In the genomic region with DNA sequence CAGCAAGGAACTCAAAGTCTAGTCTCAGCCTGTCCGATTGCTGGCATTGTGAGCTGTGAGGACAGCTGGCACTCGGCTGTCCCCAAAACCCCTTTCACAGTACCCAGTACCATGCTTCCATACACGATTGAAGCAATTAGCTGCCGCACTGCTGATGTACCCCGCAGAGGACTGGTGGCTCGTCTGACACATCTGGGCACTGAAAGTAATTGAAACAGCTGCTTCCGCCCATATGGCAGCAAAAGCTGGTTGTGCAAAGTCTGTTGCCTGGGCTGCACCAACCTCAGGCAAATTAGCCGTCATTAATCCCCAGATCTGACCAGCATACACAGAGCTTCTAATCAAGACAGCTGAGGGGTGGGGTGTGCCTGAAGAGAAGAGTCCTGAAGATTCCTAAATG, we compare ENCODE assay signal across 9 mouse cellular contexts.
DNase-seq lines count a peak whose midpoint lies in the region; ATAC-seq and TF ChIP-seq lines count a peak whose summit lies in the region.
"Had no signal": no experiment of that assay in that cellular context is flagged by ENCODE, and none has a peak within 500 bp of the region (broad histone marks: within the 10 kb centered on the region; RNA-seq: fewer than 3 reads in every experiment).

No protein-coding gene starts in this region.

- intact Hi-C loops in left cerebral cortex, postnatal 36 days (cut with DNase I), result no loop called here

- H3K4me3 ChIP-seq in forebrain, postnatal 0 days (ENCODE audit: low read depth, low read length), result no peak overlapping the region
- no peak overlapping the region for H3K4me3 ChIP-seq in midbrain, embryonic 12.5 days
- no peak overlapping the region for H3K4me3 ChIP-seq in stomach, postnatal 0 days (ENCODE audit: low read depth, low read length)

- DNase-seq in left cerebral cortex, adult 9 months (ENCODE audit: low spot score in 2 of 2), result peak; percentile 2 to 4
- no peak for DNase-seq in left cerebral cortex, postnatal 36 days (ENCODE audit: low spot score in 2 of 2)
- peak; percentile 67 for DNase-seq in forebrain, postnatal 0 days
- DNase-seq in right cerebral cortex, postnatal 25 days, result peak; percentile 5
- DNase-seq in stomach, postnatal 0 days (ENCODE audit: low spot score), result no peak
- no peak for DNase-seq in testis, postnatal 14 days (ENCODE audit: low spot score)
- DNase-seq: cerebellum, adult 8-10 months had no signal

- no peak overlapping the region for H3K27ac ChIP-seq in forebrain, postnatal 0 days (ENCODE audit: low read depth, low read length)
- 0 out of 2 replicates have a peak overlapping the region, but pooled peaks have one; percentile 15 for H3K27ac ChIP-seq in midbrain, embryonic 12.5 days (replicated peaks)
- H3K27ac ChIP-seq in stomach, postnatal 0 days (replicated peaks), result no peak overlapping the region

- TF ChIP-seq CTCF in forebrain, postnatal 0 days (IDR thresholded peaks at IDR 0.05; ENCODE audit: low read depth), result no peak
- TF ChIP-seq CTCF in stomach, postnatal 0 days (IDR thresholded peaks at IDR 0.05; ENCODE audit: low read depth), result no peak

- no peaks in the 10 kb centered on the region for H3K27me3 ChIP-seq in forebrain, postnatal 0 days (ENCODE audit: insufficient read depth, low read length)
- no peaks in the 10 kb centered on the region for H3K27me3 ChIP-seq in midbrain, embryonic 12.5 days
- no peaks in the 10 kb centered on the region for H3K27me3 ChIP-seq in stomach, postnatal 0 days (ENCODE audit: control insufficient read depth, insufficient read depth, low read length)

- no peaks in the 10 kb centered on the region for H3K36me3 ChIP-seq in forebrain, postnatal 0 days (ENCODE audit: insufficient read depth)
- no peaks in the 10 kb centered on the region for H3K36me3 ChIP-seq in midbrain, embryonic 12.5 days
- H3K36me3 ChIP-seq in stomach, postnatal 0 days (ENCODE audit: control insufficient read depth, insufficient read depth, low read length), result no peaks in the 10 kb centered on the region

- no peak for TF ChIP-seq EP300 in stomach, postnatal 0 days (optimal IDR thresholded peaks at IDR 0.05)

- no peaks in the 10 kb centered on the region for H3K9me3 ChIP-seq in forebrain, postnatal 0 days (ENCODE audit: low read length)
- no peaks in the 10 kb centered on the region for H3K9me3 ChIP-seq in midbrain, embryonic 12.5 days
- H3K9me3 ChIP-seq in stomach, postnatal 0 days (ENCODE audit: control insufficient read depth, low read length), result no peaks in the 10 kb centered on the region

- WGBS in forebrain, postnatal 0 days, result 14% methylated on average over 8 of the region's 8 CpGs
- 53% methylated on average over 8 of the region's 8 CpGs for WGBS in midbrain, embryonic 12.5 days
- WGBS in stomach, postnatal 0 days, result 74% methylated on average over 8 of the region's 8 CpGs

- H3K4me1 ChIP-seq in forebrain, postnatal 0 days (ENCODE audit: insufficient read depth), result no peaks in the 10 kb centered on the region
- H3K4me1 ChIP-seq in midbrain, embryonic 12.5 days, result peaks cover 15% of the 10 kb centered on the region; the same call in 1 of the 2 replicates
- H3K4me1 ChIP-seq in stomach, postnatal 0 days (replicated peaks; ENCODE audit: control insufficient read depth, insufficient read depth), result no peaks in the 10 kb centered on the region

- no peak overlapping the region for H3K9ac ChIP-seq in forebrain, postnatal 0 days
- H3K9ac ChIP-seq in midbrain, embryonic 12.5 days (replicated peaks), result no peak overlapping the region
- no peak overlapping the region for H3K9ac ChIP-seq in stomach, postnatal 0 days (ENCODE audit: low read length)

- ATAC-seq in forebrain, postnatal 0 days, result peak; percentile 91
- ATAC-seq in midbrain, embryonic 12.5 days (ENCODE audit: low FRiP score, low read depth), result peak; percentile 81
- no peak for ATAC-seq in stomach, postnatal 0 days (ENCODE audit: low FRiP score, low TSS enrichment)
- ATAC-seq: lung, postnatal 0 days had no signal

- no peak overlapping the region for H3K4me2 ChIP-seq in forebrain, postnatal 0 days (ENCODE audit: low read depth)
- no peak overlapping the region for H3K4me2 ChIP-seq in midbrain, embryonic 12.5 days (replicated peaks)
- no peak overlapping the region for H3K4me2 ChIP-seq in stomach, postnatal 0 days (replicated peaks; ENCODE audit: low read depth)

Comparison
In these comparisons a context has a peak if more than half of its experiments do, and no peak if none do; other contexts are left out.
1. DNase-seq: peak in left cerebral cortex, adult 9 months (2 of 2), forebrain, postnatal 0 days (single experiment) and right cerebral cortex, postnatal 25 days (single experiment); none in left cerebral cortex, postnatal 36 days (0 of 2), stomach, postnatal 0 days (single experiment) and testis, postnatal 14 days (single experiment).